Mouse (Mus musculus): ENCODE data around the gene Olfr983.

Olfr983 gene

GRCm38 (mm10) chr9:40093495-40093894 lies at the start of gene Olfr983:
Gene Olfr983 (minus strand): TSS chr9:40093595.
- DNase-seq (ENCODE audit: low spot score): no peak

DNA sequence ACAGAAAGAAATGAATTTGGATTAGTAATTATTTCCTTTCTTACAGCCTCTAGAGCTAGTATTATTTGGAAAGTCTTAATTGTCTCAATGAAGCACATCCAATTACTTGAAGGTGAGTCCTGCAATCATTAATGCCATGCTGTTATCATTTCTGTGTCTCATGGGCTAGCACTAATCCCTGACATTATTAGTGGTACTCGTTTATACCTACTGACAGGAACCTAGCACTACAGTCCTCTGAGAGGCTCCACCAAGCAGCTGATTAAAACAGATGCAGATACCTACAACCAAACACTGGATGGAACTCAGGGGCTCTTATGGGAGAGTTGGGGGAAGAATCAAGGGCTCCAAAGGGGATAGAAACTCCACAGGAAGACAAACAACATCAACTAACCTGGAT lies 48.1 kb upstream of the Olfr983 start:
- DNase-seq (ENCODE audit: low spot score): no peak

GRCm38 (mm10) chr9:40139484-40139883 lies 46.1 kb upstream of the Olfr983 start:
- DNase-seq (ENCODE audit: low spot score): no peak

DNA sequence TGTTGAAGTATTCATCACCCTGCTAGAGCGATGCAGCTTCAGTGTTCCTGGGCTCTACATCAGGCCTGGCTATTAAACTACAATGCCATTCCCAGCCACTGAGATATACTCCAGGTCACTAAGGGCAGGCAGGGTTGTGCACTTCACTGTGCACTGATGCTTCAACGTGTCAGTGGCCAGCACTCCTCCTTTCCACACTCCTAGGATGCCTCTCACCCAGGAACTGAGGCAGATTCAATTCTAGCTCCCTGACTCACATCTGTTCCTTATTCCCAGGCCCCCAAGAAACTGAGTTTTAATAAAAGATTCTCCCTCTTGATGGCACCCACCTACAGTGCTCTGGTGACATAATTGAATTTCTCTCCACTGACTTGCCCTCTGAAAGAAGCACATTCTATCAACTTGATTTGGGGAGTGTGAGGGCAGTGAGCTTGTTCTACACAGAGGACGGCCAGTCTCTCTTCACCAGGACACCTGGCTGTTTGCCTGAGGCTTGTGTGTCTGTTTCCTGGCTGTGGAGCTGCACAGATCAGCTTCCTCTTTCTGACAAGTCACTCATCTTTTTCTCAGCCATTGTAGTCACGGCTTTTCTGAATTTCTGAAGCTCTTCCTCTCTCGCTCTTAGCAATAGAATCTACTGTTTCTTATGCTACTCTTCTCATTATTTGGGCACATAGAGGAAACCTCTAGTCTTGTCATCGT lies 43.7 kb upstream of the Olfr983 start:
- DNase-seq (ENCODE audit: low spot score): no peak

DNA sequence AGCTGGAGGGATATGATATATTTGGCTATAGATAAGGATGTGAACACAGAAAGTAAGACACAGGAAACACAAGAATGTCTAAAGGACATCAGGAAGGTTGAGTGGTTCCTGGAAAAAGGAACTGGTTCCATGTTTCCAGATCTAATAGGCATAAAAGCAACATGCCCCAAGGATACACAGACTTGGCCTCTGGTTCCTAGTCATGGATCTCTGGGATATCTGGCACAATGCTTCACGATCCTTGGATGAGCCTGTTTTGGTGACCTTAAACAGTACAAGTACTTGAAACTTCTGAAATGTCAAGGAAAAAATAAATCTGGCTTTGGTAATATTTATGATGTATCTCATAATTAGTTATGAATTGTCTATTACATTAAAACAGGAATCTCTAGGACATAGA lies 37.2 kb upstream of the Olfr983 start:
- no peak for DNase-seq (ENCODE audit: low spot score)

GRCm38 (mm10) chr9:40130084-40130483 lies 36.7 kb upstream of the Olfr983 start, which contains the start of gene Olfr985:
Gene Olfr985 (minus strand): TSS chr9:40130184.
- no peak for DNase-seq (ENCODE audit: low spot score)

- DNase-seq (ENCODE audit: low spot score): no peak
Observed at GRCm38 (mm10) chr9:40117287-40117659, 23.9 kb upstream of the Olfr983 start.

DNA sequence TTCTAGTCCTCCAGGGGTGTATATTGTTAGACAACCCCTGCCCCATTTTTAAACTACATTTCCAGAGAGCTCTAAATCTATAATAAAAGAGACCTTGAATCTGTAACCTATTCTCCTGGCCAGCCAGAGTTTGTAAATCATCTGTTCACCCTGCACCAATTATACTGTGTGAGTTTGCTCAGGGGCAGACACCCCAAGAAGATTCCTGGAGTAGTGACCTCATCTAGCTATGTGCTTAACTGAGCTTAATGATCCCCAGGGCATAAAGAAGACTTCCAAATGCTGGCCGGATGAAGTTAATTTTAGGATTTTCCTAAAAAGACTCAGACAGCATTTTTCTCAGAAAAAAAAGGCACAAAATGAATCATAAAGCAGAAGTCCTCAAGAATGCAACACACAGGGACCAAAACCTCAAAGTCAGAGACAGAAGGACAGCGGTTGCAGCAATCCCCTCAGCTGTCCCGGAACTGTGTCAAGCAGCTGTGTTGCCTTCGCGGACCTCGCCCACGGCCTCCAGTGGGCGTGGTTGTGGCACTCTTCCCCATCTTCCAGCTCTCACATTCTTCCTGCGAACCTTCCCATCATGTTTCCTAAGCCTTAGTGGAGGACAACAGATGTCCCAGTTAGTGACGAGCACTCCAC lies 23.4 kb upstream of the Olfr983 start:
- peak; percentile 38 for DNase-seq (ENCODE audit: low spot score)

- no peak for DNase-seq (ENCODE audit: low spot score)
Observed at GRCm38 (mm10) chr9:40114106-40114505, 20.7 kb upstream of the Olfr983 start, which contains the start of gene Olfr984. Gene Olfr984 (minus strand): TSS chr9:40114206.

- no peak for DNase-seq (ENCODE audit: low spot score)
Observed at GRCm38 (mm10) chr9:40094769-40095168, 1.4 kb upstream of the Olfr983 start.

GRCm38 (mm10) chr9:40073529-40073928 lies 19.9 kb downstream of the Olfr983 start, which contains the start of gene Olfr982:
Gene Olfr982 (plus strand): TSS chr9:40073829.
- DNase-seq (ENCODE audit: low spot score): no peak

DNA sequence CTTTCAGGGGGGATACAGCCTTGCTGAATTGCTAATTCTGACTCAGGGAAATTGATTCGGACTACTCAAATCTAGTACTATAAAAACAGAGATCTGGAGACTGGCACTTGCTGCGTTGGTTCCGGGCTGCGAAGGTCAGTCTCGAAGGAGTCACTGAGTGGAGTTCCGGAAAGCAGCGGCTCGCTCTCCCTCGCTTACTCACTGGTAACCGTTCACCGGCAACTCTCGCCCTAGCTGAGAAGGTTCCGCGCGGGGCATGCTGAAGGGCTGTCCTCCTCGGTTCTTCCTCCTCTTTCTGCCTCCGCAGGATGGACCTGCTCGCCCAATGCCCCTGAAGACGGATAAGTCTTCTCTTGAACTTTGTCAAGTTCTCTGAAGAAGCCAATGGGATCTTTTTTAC lies 43.3 kb downstream of the Olfr983 start:
- DNase-seq (ENCODE audit: low spot score): no peak

Measured in lung, postnatal 25 days (tissue).